Mouse (Mus musculus): ENCODE results near the gene Mocs1. TPM values are rescaled to one million over a fixed set of nuclear protein-coding genes. Genes with fewer than 3 reads are reported as not detected.
A peak's percentile ranks its signal among the peaks of the same experiment; 100 is the strongest.

The Mocs1 gene
- polyA plus RNA-seq (2016; fragmentation: Nextera tagmentation; extraction: Ambion mirVana): 5.8 and 5.9 TPM in 2 replicates

DNA sequence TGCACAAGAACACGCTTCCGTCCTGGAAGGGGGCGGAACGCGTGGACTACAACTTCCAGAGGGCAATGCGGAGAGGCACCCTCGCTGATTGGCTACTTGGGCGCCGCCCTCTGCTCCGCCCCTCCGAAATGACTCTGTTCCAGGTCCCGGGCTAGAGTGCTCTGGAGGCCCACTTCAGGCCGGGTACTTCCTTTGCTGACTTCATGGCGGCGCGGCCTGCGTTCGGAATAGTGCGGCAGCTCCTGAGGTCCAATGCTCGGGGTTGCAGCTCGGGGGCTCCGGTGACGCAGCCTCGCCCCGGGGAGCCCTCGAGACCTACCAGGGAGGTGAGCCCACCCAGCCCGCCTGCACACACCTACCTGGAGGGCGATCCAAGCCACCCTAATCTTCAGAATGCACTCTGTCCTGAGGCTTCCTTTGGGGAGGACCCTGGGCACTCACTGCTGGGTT is at the start of gene Mocs1:
Gene Mocs1 (plus strand): TSS at position 124 of the 450 bp plus-strand sequence.
- Histone ChIP-seq H3K36me3 (replicated peaks) (peaks cover 3% of the 10 kb centered on the region), H3K9me3 (no peaks in the 10 kb centered on the region), H3K27ac (peak within 1 kb of the TSS; percentile 91), H3K4me3 (peak within 1 kb of the TSS; percentile 78), H3K4me1 (peaks cover 29% of the 10 kb centered on the region), H3K27me3 (ENCODE audit: poor library complexity, severe bottlenecking) (no peaks in the 10 kb centered on the region)
- WGBS: under 1% methylated on average over 28 of the region's 28 CpGs
- DNase-seq (ENCODE audit: extremely low spot score, low spot score): peak; percentile 89

DNA sequence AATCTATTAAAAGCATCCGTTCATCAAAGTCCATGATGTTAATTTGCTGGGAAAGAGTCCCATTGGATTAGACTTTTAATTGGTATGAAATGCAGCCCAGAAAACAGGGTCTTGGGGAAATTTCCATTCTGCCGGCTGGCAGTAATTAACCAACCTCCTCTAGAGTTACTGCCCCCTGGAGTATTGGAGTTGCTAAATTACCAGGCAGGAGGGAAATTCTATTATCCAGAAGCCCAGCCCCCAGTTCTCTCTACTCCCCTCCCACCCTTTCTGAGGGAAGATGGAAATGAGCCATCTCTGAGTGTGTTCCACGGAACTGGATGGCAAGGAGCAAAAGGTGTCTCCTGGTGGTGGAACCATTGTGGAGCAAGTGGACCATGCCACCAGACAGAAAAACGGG is 48.5 kb upstream of the Mocs1 start:
- no peaks in the 10 kb centered on the region for H3K36me3 ChIP-seq (replicated peaks)
- no peaks in the 10 kb centered on the region for H3K9me3 ChIP-seq
- no peaks in the 10 kb centered on the region for H3K27me3 ChIP-seq (ENCODE audit: poor library complexity, severe bottlenecking)
- 0 out of 2 replicates have a peak, but pooled peaks cover 3% of the 10 kb centered on the region for H3K4me1 ChIP-seq
- no peak for DNase-seq (ENCODE audit: extremely low spot score, low spot score)
- H3K4me3 ChIP-seq: no peak overlapping the region
- no peak overlapping the region for H3K27ac ChIP-seq
- 83% methylated on average over 4 of the region's 4 CpGs for WGBS

DNA sequence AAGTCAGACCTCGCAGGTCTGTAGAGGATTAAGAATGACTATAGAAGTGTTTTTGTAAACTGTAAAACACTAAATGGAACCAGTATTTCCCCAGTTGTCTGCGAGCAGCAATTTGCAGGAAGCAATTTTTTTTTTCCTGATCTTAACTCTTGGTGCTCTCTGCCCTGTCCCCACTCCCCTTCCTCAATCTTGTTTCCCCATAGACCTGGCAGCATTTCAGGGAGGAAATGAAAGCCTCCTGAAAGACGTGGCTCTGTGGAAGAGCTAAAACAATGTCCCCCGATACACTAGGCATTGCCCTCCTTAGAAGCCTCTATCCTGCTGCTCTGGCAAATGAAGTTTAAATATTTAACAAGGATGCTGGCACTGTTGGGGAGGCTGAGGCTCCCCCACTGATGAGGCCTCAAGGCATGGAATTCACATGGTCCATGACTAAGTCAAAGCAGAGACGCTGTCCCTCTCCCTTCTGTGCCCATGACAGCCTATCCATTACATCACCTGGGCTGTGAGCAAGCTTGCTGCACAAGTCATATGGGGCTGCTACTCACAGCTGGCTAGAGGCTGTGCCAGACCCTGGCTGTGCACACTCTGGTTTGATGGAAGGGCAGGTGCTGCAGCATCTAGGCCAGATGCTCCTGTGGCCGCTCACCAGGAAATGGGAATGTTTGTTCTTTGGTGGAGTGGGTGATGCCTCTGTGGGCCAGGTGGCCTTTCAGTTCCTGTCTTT is 43.8 kb upstream of the Mocs1 start:
- no peak overlapping the region for H3K4me3 ChIP-seq
- 72% methylated on average over 6 of the region's 6 CpGs for WGBS
- no peak overlapping the region for H3K27ac ChIP-seq
- H3K4me1 ChIP-seq: 0 out of 2 replicates have a peak, but pooled peaks cover 3% of the 10 kb centered on the region
- 0 out of 2 replicates have a peak, but pooled peaks cover 4% of the 10 kb centered on the region for H3K9me3 ChIP-seq
- H3K27me3 ChIP-seq (ENCODE audit: poor library complexity, severe bottlenecking): no peaks in the 10 kb centered on the region
- no peaks in the 10 kb centered on the region for H3K36me3 ChIP-seq (replicated peaks)
- no peak for DNase-seq (ENCODE audit: extremely low spot score, low spot score)

- WGBS: 89% methylated on average over 2 of the region's 2 CpGs
- 0 out of 2 replicates have a peak, but pooled peaks cover 3% of the 10 kb centered on the region for H3K4me1 ChIP-seq
- no peaks in the 10 kb centered on the region for H3K36me3 ChIP-seq (replicated peaks)
- H3K9me3 ChIP-seq: 0 out of 2 replicates have a peak, but pooled peaks cover 4% of the 10 kb centered on the region
- H3K27ac ChIP-seq: no peak overlapping the region
- H3K27me3 ChIP-seq (ENCODE audit: poor library complexity, severe bottlenecking): no peaks in the 10 kb centered on the region
- no peak overlapping the region for H3K4me3 ChIP-seq
- no peak for DNase-seq (ENCODE audit: extremely low spot score, low spot score)
These were observed 40.4 kb upstream of the Mocs1 start for GRCm38 (mm10) chr17:49387741-49388140.

GRCm38 (mm10) chr17:49392751-49393150 is 35.4 kb upstream of the Mocs1 start:
- H3K27me3 ChIP-seq (ENCODE audit: poor library complexity, severe bottlenecking): no peaks in the 10 kb centered on the region
- no peak overlapping the region for H3K27ac ChIP-seq
- H3K36me3 ChIP-seq (replicated peaks): no peaks in the 10 kb centered on the region
- DNase-seq (ENCODE audit: extremely low spot score, low spot score): no peak
- H3K9me3 ChIP-seq: 0 out of 2 replicates have a peak, but pooled peaks cover 2% of the 10 kb centered on the region
- 25% methylated on average over 1 of the region's 1 CpGs for WGBS
- H3K4me3 ChIP-seq: no peak overlapping the region
- H3K4me1 ChIP-seq: no peaks in the 10 kb centered on the region

DNA sequence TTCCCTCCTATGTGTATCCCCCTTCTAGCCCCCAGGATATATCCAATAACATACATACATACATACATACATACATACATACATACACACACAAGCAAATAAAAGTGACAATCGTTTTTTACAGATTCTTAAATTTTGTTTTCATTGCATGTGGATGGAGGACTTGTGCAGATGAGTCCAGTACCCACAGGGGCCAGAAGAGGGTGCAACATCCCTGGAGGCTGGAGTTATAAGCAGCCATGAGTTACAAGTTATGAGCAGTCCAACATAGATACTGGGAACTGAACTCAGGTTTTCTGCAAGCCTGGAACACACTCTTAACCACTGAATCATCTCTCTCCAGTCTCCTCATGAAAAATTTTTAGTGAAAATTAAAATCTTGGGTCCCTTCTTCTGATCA is 33.3 kb upstream of the Mocs1 start:
- 70% methylated on average over 1 of the region's 1 CpGs for WGBS
- DNase-seq (ENCODE audit: extremely low spot score, low spot score): no peak
- H3K4me1 ChIP-seq: no peaks in the 10 kb centered on the region
- H3K27ac ChIP-seq: no peak overlapping the region
- H3K36me3 ChIP-seq (replicated peaks): no peaks in the 10 kb centered on the region
- H3K9me3 ChIP-seq: no peaks in the 10 kb centered on the region
- no peak overlapping the region for H3K4me3 ChIP-seq
- no peaks in the 10 kb centered on the region for H3K27me3 ChIP-seq (ENCODE audit: poor library complexity, severe bottlenecking)

DNA sequence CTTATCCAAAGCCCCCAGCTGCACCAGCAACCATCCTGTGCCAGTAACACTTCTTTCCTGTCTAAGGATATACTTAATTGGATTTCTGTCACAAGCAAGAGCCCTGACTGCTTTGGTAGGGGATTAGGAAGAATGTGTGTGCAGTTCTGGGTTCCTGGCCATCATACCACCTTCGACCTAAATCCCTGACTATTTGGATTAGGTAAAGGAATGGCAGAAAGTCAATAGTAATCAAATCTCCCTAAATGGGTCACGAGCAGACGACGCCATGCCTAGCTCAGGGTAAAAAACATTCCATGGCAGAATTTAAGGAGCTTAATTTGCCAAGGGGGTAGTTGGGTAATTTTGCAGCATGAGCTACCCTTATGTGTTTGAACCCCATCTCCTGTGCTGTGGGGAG is 28.6 kb upstream of the Mocs1 start:
- H3K9me3 ChIP-seq: no peaks in the 10 kb centered on the region
- H3K4me3 ChIP-seq: no peak overlapping the region
- H3K27ac ChIP-seq: no peak overlapping the region
- H3K27me3 ChIP-seq (ENCODE audit: poor library complexity, severe bottlenecking): no peaks in the 10 kb centered on the region
- no peaks in the 10 kb centered on the region for H3K4me1 ChIP-seq
- no peaks in the 10 kb centered on the region for H3K36me3 ChIP-seq (replicated peaks)
- WGBS: 59% methylated on average over 4 of the region's 4 CpGs
- no peak for DNase-seq (ENCODE audit: extremely low spot score, low spot score)

DNA sequence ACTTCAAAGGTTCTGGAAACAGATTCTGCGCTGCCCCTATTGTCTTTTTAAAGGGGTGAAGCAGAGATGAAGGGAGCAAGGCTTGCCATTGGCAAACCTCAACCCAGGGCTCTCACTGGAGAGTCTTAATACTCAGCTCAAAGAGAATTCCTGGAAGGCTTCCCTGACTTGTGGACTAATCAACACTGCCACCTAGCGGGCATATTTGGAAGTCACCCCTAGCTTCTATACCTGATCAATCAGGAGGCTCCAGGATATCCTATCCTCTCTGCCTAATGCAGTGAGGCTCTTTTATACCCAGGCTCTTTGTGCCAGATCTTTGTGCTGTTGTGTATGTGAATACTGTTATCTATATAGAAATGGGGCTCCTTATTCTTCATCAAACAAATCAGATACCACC is 28.0 kb upstream of the Mocs1 start:
- Histone ChIP-seq H3K4me1 (no peaks in the 10 kb centered on the region), H3K36me3 (replicated peaks) (no peaks in the 10 kb centered on the region), H3K27me3 (ENCODE audit: poor library complexity, severe bottlenecking) (no peaks in the 10 kb centered on the region), H3K9me3 (no peaks in the 10 kb centered on the region), H3K27ac (no peak overlapping the region), H3K4me3 (no peak overlapping the region)
- DNase-seq (ENCODE audit: extremely low spot score, low spot score): peak; percentile 76
- 4% methylated on average over 2 of the region's 2 CpGs for WGBS

GRCm38 (mm10) chr17:49403151-49403550 is 25.0 kb upstream of the Mocs1 start:
- 87% methylated on average over 6 of the region's 6 CpGs for WGBS
- Histone ChIP-seq H3K27me3 (ENCODE audit: poor library complexity, severe bottlenecking) (no peaks in the 10 kb centered on the region), H3K9me3 (no peaks in the 10 kb centered on the region), H3K4me1 (no peaks in the 10 kb centered on the region), H3K36me3 (replicated peaks) (no peaks in the 10 kb centered on the region), H3K4me3 (no peak overlapping the region), H3K27ac (no peak overlapping the region)
- no peak for DNase-seq (ENCODE audit: extremely low spot score, low spot score)

DNA sequence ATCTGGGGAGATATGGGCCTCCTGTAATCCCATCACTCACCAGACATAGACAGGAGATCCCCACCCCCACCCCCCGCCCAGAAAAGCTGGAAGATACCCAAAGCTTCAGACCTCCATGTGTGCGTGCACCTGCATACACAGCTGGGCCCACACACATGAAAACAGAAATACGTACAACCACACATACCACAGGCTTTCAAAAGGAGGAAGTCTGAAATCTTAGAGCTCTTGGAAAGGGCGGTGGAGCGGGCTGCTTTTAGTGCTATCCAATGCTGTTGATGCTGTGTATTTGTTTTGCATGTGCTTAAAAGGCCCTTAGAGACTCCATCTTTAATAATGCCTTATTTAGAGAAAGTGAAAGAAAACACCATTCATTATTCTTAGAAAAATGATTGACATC is 22.2 kb upstream of the Mocs1 start:
- 93% methylated on average over 5 of the region's 5 CpGs for WGBS
- DNase-seq (ENCODE audit: extremely low spot score, low spot score): no peak
- H3K9me3 ChIP-seq: no peaks in the 10 kb centered on the region

GRCm38 (mm10) chr17:49412974-49413373 is 15.2 kb upstream of the Mocs1 start:
- no peak for DNase-seq (ENCODE audit: extremely low spot score, low spot score)
- 79% methylated on average over 5 of the region's 5 CpGs for WGBS
- H3K27me3 ChIP-seq (ENCODE audit: poor library complexity, severe bottlenecking): no peaks in the 10 kb centered on the region

More for the DNA sequence above, 22.2 kb upstream of the Mocs1 start:
- H3K4me1 ChIP-seq: no peaks in the 10 kb centered on the region
- no peaks in the 10 kb centered on the region for H3K36me3 ChIP-seq (replicated peaks)
- H3K4me3 ChIP-seq: no peak overlapping the region
- H3K27me3 ChIP-seq (ENCODE audit: poor library complexity, severe bottlenecking): no peaks in the 10 kb centered on the region
- H3K27ac ChIP-seq: no peak overlapping the region

GRCm38 (mm10) chr17:49413554-49413953 is 14.6 kb upstream of the Mocs1 start:
- Histone ChIP-seq H3K27me3 (ENCODE audit: poor library complexity, severe bottlenecking) (no peaks in the 10 kb centered on the region), H3K4me1 (peaks cover 6% of the 10 kb centered on the region), H3K4me3 (no peak overlapping the region), H3K9me3 (no peaks in the 10 kb centered on the region), H3K27ac (no peak overlapping the region), H3K36me3 (replicated peaks) (no peaks in the 10 kb centered on the region)
- DNase-seq (ENCODE audit: extremely low spot score, low spot score): no peak
- WGBS: 61% methylated on average over 3 of the region's 3 CpGs

More at GRCm38 (mm10) chr17:49412974-49413373, 15.2 kb upstream of the Mocs1 start:
- Histone ChIP-seq H3K27ac (no peak overlapping the region), H3K4me3 (no peak overlapping the region), H3K9me3 (no peaks in the 10 kb centered on the region), H3K36me3 (replicated peaks) (no peaks in the 10 kb centered on the region), H3K4me1 (peaks cover 6% of the 10 kb centered on the region)

DNA sequence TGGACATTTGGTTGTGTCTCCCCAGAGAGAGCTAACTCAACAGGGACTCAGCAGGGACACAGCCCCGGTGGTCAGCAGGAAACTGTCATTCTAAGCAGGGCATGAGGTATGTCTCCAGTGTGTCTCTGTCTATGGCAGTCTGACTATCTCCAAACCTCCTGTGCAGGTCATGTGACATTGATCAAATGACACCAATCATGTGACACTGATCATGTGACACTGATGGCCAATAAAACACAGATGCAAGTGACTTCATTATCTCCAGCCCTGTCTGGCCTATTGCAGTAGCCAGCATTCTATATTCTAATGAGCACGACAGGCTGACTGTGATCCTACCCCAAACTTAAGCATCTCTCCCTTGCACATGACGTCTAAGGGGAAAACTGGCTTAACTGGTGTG is 11.9 kb upstream of the Mocs1 start:
- Histone ChIP-seq H3K9me3 (no peaks in the 10 kb centered on the region), H3K27me3 (ENCODE audit: poor library complexity, severe bottlenecking) (no peaks in the 10 kb centered on the region), H3K4me1 (peaks cover 6% of the 10 kb centered on the region), H3K27ac (no peak overlapping the region), H3K4me3 (no peak overlapping the region), H3K36me3 (replicated peaks) (no peaks in the 10 kb centered on the region)
- DNase-seq (ENCODE audit: extremely low spot score, low spot score): no peak
- 81% methylated on average over 3 of the region's 3 CpGs for WGBS

Measured in forebrain, embryonic 10.5 days (tissue).